Mouse (Mus musculus) embryonic facial prominence, embryonic 12.5 days (tissue): ENCODE data around the gene 1700018G05Rik. TPM values are rescaled to one million over a fixed set of nuclear protein-coding genes. Genes with fewer than 3 reads are reported as not detected.
"Not testable (repeated sequence)": the region's sequence is repeated elsewhere in the genome, so short reads cannot be mapped to it uniquely, and the experiment has no call there.

Experiments
- ATAC-seq: fragments of 200-750 bp; cut with Nextera tagmentation; 2 replicates; pipeline ENCODE4 v1.8.0; 2017; ENCODE audit not compliant: insufficient number of reproducible peaks, insufficient read depth, low FRiP score, low TSS enrichment
- H3K27ac ChIP-seq: fragments of 300-500 bp; sonication (generic); 2 replicates; pipeline ENCODE4 v1.5.1; 2016; ENCODE audit warnings: mild to moderate bottlenecking
- H3K27me3 ChIP-seq: fragments of 300-500 bp; sonication (generic); 2 replicates; pipeline ENCODE4 v1.6.1; 2016; ENCODE audit warnings: mild to moderate bottlenecking, moderate library complexity
- H3K36me3 ChIP-seq: fragments of 300-500 bp; sonication (generic); 2 replicates; pipeline ENCODE4 v1.6.1; 2016; ENCODE audit warnings: mild to moderate bottlenecking
- H3K4me1 ChIP-seq: fragments of 300-500 bp; sonication (generic); 2 replicates; pipeline ENCODE4 v1.6.1; 2016
- H3K4me2 ChIP-seq: fragments of 300-500 bp; sonication (generic); replicated peaks from 2 replicates; pipeline ENCODE4 v1.6.1; 2016; ENCODE audit warnings: mild to moderate bottlenecking, moderate library complexity
- H3K4me3 ChIP-seq: fragments of 300-500 bp; sonication (generic); 2 replicates; pipeline ENCODE4 v1.5.1; 2016; ENCODE audit warnings: mild to moderate bottlenecking
- H3K9ac ChIP-seq: fragments of 300-500 bp; sonication (generic); 2 replicates; pipeline ENCODE4 v1.6.1; 2016; ENCODE audit warnings: mild to moderate bottlenecking, moderate library complexity
- H3K9me3 ChIP-seq: fragments of 300-500 bp; sonication (generic); 2 replicates; pipeline ENCODE4 v1.6.1; 2016; ENCODE audit warnings: mild to moderate bottlenecking, moderate library complexity
- WGBS: fragments of 180-500 bp; shearing (Covaris S2); methylation state at CpG from one replicate; pipeline ENCODE4 v1.1.7; 2016; 5-methylcytosine and 5-hydroxymethylcytosine counted together
- polyA plus RNA-seq: library from polyadenylated mRNA; unstranded; fragments of >200 nt; fragmentation: Nextera tagmentation; extraction: Ambion mirVana; gene quantifications from 2 replicates; pipeline ENCODE4 v1.2.1, GENCODE M21; 2016

1700018G05Rik gene
- polyA plus RNA-seq = not detected in 2 replicates

DNA sequence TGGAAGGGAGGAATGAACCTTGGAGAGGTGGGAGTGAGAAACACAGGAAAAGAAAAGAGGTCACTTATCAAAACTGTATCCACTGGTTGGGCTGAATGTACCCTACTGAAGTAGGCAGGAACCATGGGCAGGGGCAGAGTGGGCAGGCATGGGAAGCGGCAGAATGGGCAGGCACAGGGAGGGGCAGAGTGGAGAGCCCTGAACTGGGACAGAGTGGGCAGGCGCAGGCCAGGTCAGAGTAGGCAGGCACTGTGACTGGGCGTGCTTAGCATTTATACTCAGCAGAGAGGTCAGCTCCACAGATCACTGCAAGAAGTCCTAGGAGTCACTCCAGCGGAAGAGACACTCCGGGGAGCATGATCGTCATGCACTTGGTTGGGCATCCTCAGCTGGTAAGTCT is at the start of gene 1700018G05Rik:
Gene 1700018G05Rik (plus strand): TSS at position 301 of the 400 bp plus-strand sequence.
- H3K9me3 ChIP-seq, H3K27me3 ChIP-seq, H3K9ac ChIP-seq, H3K4me2 ChIP-seq, H3K4me1 ChIP-seq, H3K27ac ChIP-seq, H3K36me3 ChIP-seq, ATAC-seq, H3K4me3 ChIP-seq: not testable (repeated sequence)
- WGBS = 95% methylated on average over 6 of the region's 6 CpGs

GRCm38 (mm10) chrX:102908587-102908986 is 19.6 kb upstream of the 1700018G05Rik start, which contains the start of the genes Dmrtc1a and 1700011M02Rik:
TSS of gene Dmrtc1a (minus strand) at chrX:102908687.
TSS of gene 1700011M02Rik (plus strand) at chrX:102908905.
- not testable (repeated sequence) for H3K36me3 ChIP-seq, H3K9me3 ChIP-seq, H3K9ac ChIP-seq, ATAC-seq, H3K27me3 ChIP-seq, H3K4me1 ChIP-seq, H3K27ac ChIP-seq, H3K4me3 ChIP-seq, H3K4me2 ChIP-seq
- WGBS = 81% methylated on average over 7 of the region's 9 CpGs

DNA sequence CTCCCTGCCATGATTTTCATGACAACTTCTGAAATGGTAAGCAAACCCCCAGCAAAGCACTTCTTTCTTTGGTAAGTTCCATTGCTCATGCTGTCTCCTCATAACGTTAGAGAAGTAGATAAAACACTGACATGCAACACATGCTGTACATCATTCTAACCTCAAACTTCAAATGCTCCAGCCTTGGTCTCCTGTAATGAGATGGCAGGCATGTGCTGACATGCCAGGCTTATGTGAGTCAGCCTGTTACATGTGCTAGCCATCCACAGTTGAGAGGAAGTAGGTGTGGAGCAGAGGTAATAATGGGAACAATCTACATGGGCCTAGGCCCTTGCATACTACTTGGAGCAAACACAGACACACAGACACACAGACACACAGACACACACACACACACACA is 13.3 kb upstream of the 1700018G05Rik start:
- H3K9me3 ChIP-seq, H3K4me3 ChIP-seq, H3K4me1 ChIP-seq, H3K4me2 ChIP-seq, H3K27me3 ChIP-seq, H3K27ac ChIP-seq, ATAC-seq, H3K9ac ChIP-seq, H3K36me3 ChIP-seq: not testable (repeated sequence)
- 65% methylated on average over 1 of the region's 1 CpGs for WGBS

GRCm38 (mm10) chrX:102926707-102927106 is 1.5 kb upstream of the 1700018G05Rik start:
- WGBS = 35% methylated on average over 4 of the region's 4 CpGs

DNA sequence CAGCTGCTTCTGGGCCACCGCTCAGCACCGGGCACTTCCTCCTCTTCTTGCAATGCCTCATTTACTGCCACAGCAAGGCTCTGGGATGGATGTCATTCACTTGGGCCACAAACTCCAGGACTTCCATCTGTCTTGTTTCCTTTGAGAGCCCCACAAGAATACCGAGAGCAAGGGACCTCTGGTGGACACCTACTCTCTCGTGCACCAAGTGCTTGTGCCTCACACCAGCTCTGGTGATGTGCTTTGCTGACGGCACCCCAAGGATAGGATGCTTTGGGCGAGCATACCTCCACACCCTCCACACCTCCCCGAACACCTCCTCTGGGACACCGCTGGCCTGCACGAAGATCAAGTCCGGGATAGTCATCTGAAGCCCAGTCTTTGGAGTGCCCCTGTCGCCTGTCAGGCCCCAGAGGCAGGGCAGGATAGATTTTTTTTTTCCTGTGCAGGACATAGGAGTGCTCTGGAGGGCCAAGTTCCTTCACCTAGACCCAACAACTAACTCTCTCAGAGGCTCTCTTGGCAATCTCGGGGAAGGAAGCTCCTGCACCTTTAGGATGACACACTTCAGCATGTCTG is 4.9 kb downstream of the 1700018G05Rik start:
- ATAC-seq = no peak
- peak overlapping the region; percentile 55 for H3K9ac ChIP-seq
- no peaks in the 10 kb centered on the region for H3K36me3 ChIP-seq
- no peaks in the 10 kb centered on the region for H3K9me3 ChIP-seq
- WGBS = 48% methylated on average over 12 of the region's 12 CpGs
- H3K4me2 ChIP-seq = peak overlapping the region; percentile 63
- H3K4me1 ChIP-seq = no peaks in the 10 kb centered on the region
- peaks cover 24% of the 10 kb centered on the region for H3K27me3 ChIP-seq
- H3K27ac ChIP-seq = no peak overlapping the region
- peak overlapping the region; percentile 53 for H3K4me3 ChIP-seq

More at GRCm38 (mm10) chrX:102926707-102927106, 1.5 kb upstream of the 1700018G05Rik start:
- H3K36me3 ChIP-seq, H3K4me3 ChIP-seq, H3K27me3 ChIP-seq, H3K27ac ChIP-seq, H3K4me2 ChIP-seq, H3K9me3 ChIP-seq, H3K4me1 ChIP-seq, ATAC-seq, H3K9ac ChIP-seq: not testable (repeated sequence)

GRCm38 (mm10) chrX:102933571-102934394 is 5.6 kb downstream of the 1700018G05Rik start:
- no peaks in the 10 kb centered on the region for H3K9me3 ChIP-seq
- WGBS = 36% methylated on average over 59 of the region's 68 CpGs
- H3K4me1 ChIP-seq = no peaks in the 10 kb centered on the region
- H3K27ac ChIP-seq = no peak overlapping the region
- peak overlapping the region; percentile 63 for H3K4me2 ChIP-seq
- H3K4me3 ChIP-seq = peak overlapping the region; percentile 53
- H3K9ac ChIP-seq = peak overlapping the region; percentile 55
- no peaks in the 10 kb centered on the region for H3K36me3 ChIP-seq
- H3K27me3 ChIP-seq = peaks cover 21% of the 10 kb centered on the region
- no peak for ATAC-seq

- Histone ChIP-seq H3K27ac (no peak overlapping the region), H3K9me3 (no peaks in the 10 kb centered on the region), H3K4me1 (no peaks in the 10 kb centered on the region), H3K4me2 (peak overlapping the region; percentile 63), H3K36me3 (no peaks in the 10 kb centered on the region), H3K4me3 (peak overlapping the region; percentile 53), H3K27me3 (peaks cover 21% of the 10 kb centered on the region), H3K9ac (no peak overlapping the region)
- no peak for ATAC-seq
- 51% methylated on average over 8 of the region's 8 CpGs for WGBS
Observed at GRCm38 (mm10) chrX:102934395-102934764, 6.2 kb downstream of the 1700018G05Rik start.

GRCm38 (mm10) chrX:102936743-102937142 is 8.6 kb downstream of the 1700018G05Rik start:
- H3K9me3 ChIP-seq = no peaks in the 10 kb centered on the region
- no peaks in the 10 kb centered on the region for H3K4me1 ChIP-seq
- no peak overlapping the region for H3K4me3 ChIP-seq
- no peak for ATAC-seq
- peaks cover 21% of the 10 kb centered on the region for H3K27me3 ChIP-seq
- H3K27ac ChIP-seq = no peak overlapping the region
- H3K9ac ChIP-seq = no peak overlapping the region
- 73% methylated on average over 5 of the region's 5 CpGs for WGBS
- H3K4me2 ChIP-seq = no peak overlapping the region
- no peaks in the 10 kb centered on the region for H3K36me3 ChIP-seq

DNA sequence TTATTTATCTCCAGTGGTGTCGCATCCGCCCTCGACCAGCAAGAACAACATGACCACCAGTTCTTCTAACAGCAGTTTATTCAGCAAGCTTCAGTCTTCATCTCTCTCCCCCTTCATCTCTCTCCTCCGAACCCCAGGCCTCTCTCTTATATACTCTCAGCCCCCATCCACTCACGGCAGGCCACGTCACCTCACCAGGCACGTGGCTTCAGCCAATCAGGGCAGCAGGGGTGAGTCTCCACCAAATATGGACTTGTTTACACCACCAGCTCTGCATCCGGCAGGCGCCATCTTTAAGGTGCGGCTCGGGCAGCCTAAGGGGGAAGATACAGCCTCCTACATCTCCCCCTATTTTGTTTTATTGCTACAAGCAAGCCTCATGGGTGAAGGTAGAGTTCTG is 22.0 kb downstream of the 1700018G05Rik start:
- H3K9me3 ChIP-seq, H3K27me3 ChIP-seq, H3K9ac ChIP-seq, H3K36me3 ChIP-seq, H3K4me3 ChIP-seq, H3K27ac ChIP-seq, H3K4me1 ChIP-seq, ATAC-seq, H3K4me2 ChIP-seq: not testable (repeated sequence)
- 86% methylated on average over 11 of the region's 11 CpGs for WGBS

- 41% methylated on average over 4 of the region's 4 CpGs for WGBS
- Histone ChIP-seq H3K4me1 (no peaks in the 10 kb centered on the region), H3K4me3 (no peak overlapping the region), H3K27ac (no peak overlapping the region), H3K27me3 (0 out of 2 replicates have a peak, but pooled peaks cover 2% of the 10 kb centered on the region), H3K4me2 (no peak overlapping the region), H3K36me3 (no peaks in the 10 kb centered on the region), H3K9me3 (no peaks in the 10 kb centered on the region), H3K9ac (no peak overlapping the region)
- ATAC-seq = no peak
Observed at GRCm38 (mm10) chrX:102958917-102959316, 30.7 kb downstream of the 1700018G05Rik start.

GRCm38 (mm10) chrX:102960581-102960980 is 32.4 kb downstream of the 1700018G05Rik start:
- Histone ChIP-seq H3K9ac (no peak overlapping the region), H3K4me2 (no peak overlapping the region), H3K9me3 (no peaks in the 10 kb centered on the region), H3K4me3 (no peak overlapping the region), H3K27ac (no peak overlapping the region), H3K27me3 (0 out of 2 replicates have a peak, but pooled peaks cover 2% of the 10 kb centered on the region), H3K4me1 (no peaks in the 10 kb centered on the region), H3K36me3 (no peaks in the 10 kb centered on the region)
- WGBS = 55% methylated on average over 2 of the region's 2 CpGs
- no peak for ATAC-seq
